Mouse (Mus musculus) erythroblast, embryonic 14.5 days (primary cell): ENCODE results near the gene Dchs2. TPM values are rescaled to one million over a fixed set of nuclear protein-coding genes. Genes with fewer than 3 reads are reported as not detected.

Source experiments
- H3K27me3 ChIP-seq: 2 replicates; pipeline ENCODE4 v1.6.1; 2012; ENCODE audit warnings: inconsistent platforms; ENCODE audit not compliant: control insufficient read depth
- H3K36me3 ChIP-seq: 2 replicates; pipeline ENCODE4 v1.6.1; 2012; ENCODE audit warnings: mild to moderate bottlenecking, inconsistent platforms; ENCODE audit not compliant: control insufficient read depth
- H3K4me1 ChIP-seq: 2 replicates; pipeline ENCODE4 v1.6.1; 2012; ENCODE audit warnings: inconsistent platforms; ENCODE audit not compliant: control insufficient read depth
- H3K4me3 ChIP-seq: replicated peaks from 2 replicates; pipeline ENCODE3; 2012; ENCODE audit warnings: moderate library complexity, mild to moderate bottlenecking, inconsistent platforms
- H3K9me3 ChIP-seq: 2 replicates; pipeline ENCODE4 v1.6.1; 2012; ENCODE audit warnings: low read length, inconsistent platforms, mixed read lengths; ENCODE audit not compliant: control insufficient read depth
- GATA1 ChIP-seq: IDR thresholded peaks from 2 replicates; pipeline ENCODE4 v1.6.1; 2012; ENCODE audit warnings: low read length, inconsistent platforms, mixed read lengths
- TAL1 ChIP-seq: IDR thresholded peaks from 3 replicates; pipeline ENCODE4 v1.6.1; 2012; ENCODE audit warnings: low read length, inconsistent platforms, mixed read lengths
- polyA plus RNA-seq: library from polyadenylated mRNA; stranded (reverse); fragments of >175 nt; gene quantifications from 2 replicates; pipeline ENCODE4 v1.2.3, GENCODE M21; 2012

Gene Dchs2
- polyA plus RNA-seq, 1 experiment: under 0.01 TPM

DNA sequence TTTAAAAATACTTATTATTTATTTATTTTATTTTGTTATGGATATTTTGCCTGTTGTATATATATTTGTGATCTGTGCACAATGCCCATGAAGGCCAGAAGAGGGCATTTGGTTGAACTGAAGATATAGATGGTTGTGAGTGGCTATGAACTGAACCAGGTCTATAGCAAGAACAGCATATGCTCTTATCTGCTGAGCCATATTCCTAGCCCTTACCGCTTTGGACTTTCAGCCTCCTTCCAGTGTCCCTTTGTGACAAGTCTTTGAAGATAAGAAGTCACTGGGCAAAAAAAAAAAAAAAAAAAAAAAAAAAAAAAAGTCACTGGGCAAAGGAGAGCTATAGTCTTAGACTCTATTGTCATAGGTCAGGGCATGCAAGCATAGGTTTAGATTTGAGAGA, 163.2 kb downstream of the Dchs2 start:
- TF ChIP-seq TAL1: no peak
- TF ChIP-seq GATA1: no peak
- no peak overlapping the region for H3K4me3 ChIP-seq
- no peaks in the 10 kb centered on the region for H3K36me3 ChIP-seq
- H3K27me3 ChIP-seq: no peaks in the 10 kb centered on the region
- H3K4me1 ChIP-seq: no peaks in the 10 kb centered on the region
- H3K9me3 ChIP-seq: no peaks in the 10 kb centered on the region

DNA sequence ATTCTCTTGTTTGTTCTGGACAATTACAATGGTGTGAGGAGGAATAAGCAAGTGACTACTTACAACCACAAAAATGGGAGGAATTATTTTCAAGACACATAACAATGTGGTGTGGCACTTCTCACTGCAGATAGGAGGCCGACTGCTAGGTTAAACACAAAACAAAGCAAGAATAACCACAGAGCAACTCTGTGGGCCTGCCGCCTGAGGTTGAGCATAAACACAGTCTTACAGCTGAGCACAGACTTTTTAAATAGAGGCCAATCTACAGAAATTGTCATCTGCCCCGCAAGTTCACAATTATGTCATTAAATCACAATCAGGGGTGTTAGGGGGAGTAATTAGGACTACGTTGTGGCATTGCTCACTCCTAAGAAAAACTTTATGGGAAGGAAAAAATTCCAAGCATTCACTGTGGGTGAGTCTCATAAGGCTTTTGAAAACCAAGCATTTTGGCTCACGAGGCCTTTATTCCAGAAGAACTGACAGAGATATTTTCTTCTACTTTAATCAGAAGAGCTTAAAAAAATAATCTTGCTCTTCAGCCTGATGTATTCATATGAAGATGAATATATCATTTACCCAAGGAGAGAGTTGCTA, 172.1 kb downstream of the Dchs2 start:
- Histone ChIP-seq H3K27me3 (no peaks in the 10 kb centered on the region), H3K4me1 (no peaks in the 10 kb centered on the region), H3K36me3 (no peaks in the 10 kb centered on the region), H3K9me3 (peaks cover 8% of the 10 kb centered on the region; the same call in 1 of the 2 replicates), H3K4me3 (no peak overlapping the region)
- TF ChIP-seq TAL1 (no peak), GATA1 (no peak)

DNA sequence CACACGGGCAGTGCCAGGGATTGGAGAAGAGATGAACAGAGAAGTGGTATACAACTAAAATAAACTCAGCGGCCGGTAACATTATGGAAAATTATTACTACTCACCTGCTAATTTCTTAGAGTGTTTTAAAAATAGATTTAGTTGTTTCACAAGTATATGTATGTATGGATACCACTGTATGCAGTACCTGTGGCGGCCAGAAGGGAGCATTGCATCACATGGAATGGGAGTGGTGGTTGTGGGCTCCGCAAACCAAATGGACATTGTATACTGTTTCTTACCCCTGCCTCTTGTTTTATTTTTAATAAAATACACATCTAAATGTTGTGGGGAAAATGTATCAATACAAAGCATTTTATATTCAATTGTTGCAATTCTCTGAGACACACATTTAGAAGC, 176.1 kb downstream of the Dchs2 start:
- TF ChIP-seq TAL1 (no peak), GATA1 (no peak)
- no peaks in the 10 kb centered on the region for H3K36me3 ChIP-seq
- H3K27me3 ChIP-seq: no peaks in the 10 kb centered on the region
- no peaks in the 10 kb centered on the region for H3K4me1 ChIP-seq
- peaks cover 10% of the 10 kb centered on the region; the same call in 1 of the 2 replicates for H3K9me3 ChIP-seq
- no peak overlapping the region for H3K4me3 ChIP-seq

DNA sequence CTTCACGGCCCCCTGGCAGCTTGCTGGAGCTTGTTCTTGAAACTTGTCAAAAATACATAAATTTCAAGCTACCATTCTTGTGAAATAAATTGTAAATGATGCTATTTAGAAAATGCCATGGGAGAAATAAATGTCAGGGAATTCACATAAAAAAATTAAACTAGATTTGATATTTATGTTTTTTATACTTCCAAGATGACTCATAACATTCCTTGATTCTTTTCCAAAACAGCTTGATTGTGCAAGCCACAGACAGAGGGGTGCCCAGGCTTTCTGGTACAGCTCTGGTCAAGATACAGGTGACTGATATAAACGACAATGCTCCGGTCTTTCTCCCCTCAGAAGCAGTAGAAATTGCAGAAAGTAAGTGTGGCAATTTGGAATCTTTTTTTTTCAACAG, 218.2 kb downstream of the Dchs2 start:
- TF ChIP-seq GATA1 (no peak), TAL1 (no peak)
- H3K36me3 ChIP-seq: no peaks in the 10 kb centered on the region
- no peak overlapping the region for H3K4me3 ChIP-seq
- H3K4me1 ChIP-seq: no peaks in the 10 kb centered on the region
- peaks cover 10% of the 10 kb centered on the region for H3K9me3 ChIP-seq
- no peaks in the 10 kb centered on the region for H3K27me3 ChIP-seq

DNA sequence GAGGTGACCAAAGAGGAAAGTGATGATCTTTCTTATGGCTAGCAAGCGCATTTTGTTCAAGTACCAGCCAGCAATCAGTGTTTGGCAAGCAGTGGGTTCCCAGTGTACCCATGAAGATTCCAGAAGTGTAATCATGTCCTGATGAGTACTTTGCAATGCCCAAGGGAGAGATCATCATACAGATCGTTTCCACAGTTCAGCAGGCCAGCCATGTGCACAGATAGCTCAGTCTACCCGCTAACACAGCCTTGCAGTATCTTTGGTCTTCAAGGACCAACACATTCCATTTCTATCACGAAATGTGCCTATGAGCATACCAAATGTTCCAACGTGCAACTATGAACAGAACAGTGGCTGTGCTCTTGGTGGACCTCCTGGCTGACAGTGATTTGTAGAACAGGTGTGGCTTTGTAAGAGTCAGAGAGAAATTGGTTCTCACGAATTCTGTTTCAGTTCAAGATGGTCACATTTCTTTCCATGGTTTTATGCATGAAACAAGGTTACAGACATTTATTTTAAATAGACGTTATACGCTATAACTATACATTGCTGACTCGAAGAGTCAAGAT, 240.8 kb downstream of the Dchs2 start:
- Histone ChIP-seq H3K9me3 (peaks cover 4% of the 10 kb centered on the region), H3K4me3 (no peak overlapping the region), H3K36me3 (no peaks in the 10 kb centered on the region), H3K4me1 (no peaks in the 10 kb centered on the region), H3K27me3 (no peaks in the 10 kb centered on the region)
- TF ChIP-seq TAL1: no peak
- TF ChIP-seq GATA1: no peak

DNA sequence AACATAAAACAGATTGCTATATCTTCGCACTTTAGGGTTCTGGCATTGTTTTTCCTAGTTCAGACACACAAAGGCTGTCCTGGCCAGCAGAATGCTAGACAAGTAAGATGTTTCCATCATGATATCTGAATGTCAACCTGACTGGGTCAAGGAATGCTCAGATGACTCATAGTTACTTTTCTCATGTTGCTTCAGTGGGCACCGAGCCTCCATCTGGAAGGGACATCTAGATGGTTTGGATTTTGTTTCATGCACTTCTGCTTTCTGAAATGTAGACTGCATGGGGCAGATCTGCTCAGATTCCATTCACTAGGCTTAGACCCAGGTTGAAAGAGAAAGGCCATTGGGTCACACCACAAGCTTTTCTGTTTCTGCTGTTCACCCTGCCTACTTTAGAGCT, 242.1 kb downstream of the Dchs2 start:
- H3K4me3 ChIP-seq: no peak overlapping the region
- H3K36me3 ChIP-seq: no peaks in the 10 kb centered on the region
- H3K4me1 ChIP-seq: no peaks in the 10 kb centered on the region
- peaks cover 4% of the 10 kb centered on the region for H3K9me3 ChIP-seq
- TF ChIP-seq GATA1 (no peak), TAL1 (no peak)
- no peaks in the 10 kb centered on the region for H3K27me3 ChIP-seq

DNA sequence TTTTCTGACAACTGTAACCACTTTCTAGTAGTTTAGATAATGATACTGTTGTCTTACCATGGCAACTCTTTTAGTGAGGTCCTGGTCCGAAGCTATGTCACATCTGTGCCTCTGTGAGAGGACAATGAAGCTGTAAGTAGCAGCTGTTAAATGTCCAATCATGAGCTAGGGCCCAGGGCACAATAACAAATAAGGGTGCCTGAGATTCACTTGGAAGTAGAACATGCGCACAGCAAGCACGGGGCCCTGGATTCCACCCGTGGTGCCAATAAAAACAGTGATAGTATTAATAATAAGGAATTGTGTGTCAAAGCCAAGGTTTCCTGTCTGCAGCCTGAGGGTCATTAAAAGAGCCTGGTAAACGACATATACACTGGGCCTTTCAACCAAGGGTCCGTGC, 246.6 kb downstream of the Dchs2 start:
- no peaks in the 10 kb centered on the region for H3K27me3 ChIP-seq
- H3K4me1 ChIP-seq: no peaks in the 10 kb centered on the region
- no peaks in the 10 kb centered on the region for H3K36me3 ChIP-seq
- no peak for TF ChIP-seq TAL1
- no peak for TF ChIP-seq GATA1
- peaks cover 15% of the 10 kb centered on the region for H3K9me3 ChIP-seq
- no peak overlapping the region for H3K4me3 ChIP-seq

DNA sequence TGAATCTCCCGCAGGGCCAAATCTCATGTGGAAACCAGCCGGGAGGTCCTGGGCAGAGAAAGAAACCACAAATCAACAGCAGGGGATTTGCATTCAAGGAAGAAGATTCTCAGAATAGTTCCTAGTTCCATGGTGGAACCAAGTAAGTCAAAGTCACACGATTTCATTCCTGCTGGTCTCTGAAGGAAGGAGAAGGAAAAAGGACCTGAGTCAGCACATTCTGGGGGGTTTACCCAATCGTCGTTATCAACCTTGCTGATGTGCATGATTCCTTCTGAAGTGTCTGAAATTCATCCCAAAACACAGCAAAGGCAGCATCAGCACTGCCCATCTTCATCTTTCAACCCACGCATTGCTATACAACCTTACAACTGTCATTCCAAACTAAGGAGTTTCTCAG, 249.1 kb downstream of the Dchs2 start:
- no peaks in the 10 kb centered on the region for H3K27me3 ChIP-seq
- no peaks in the 10 kb centered on the region for H3K36me3 ChIP-seq
- H3K4me1 ChIP-seq: no peaks in the 10 kb centered on the region
- no peak overlapping the region for H3K4me3 ChIP-seq
- H3K9me3 ChIP-seq: peaks cover 15% of the 10 kb centered on the region
- TF ChIP-seq GATA1: no peak
- TF ChIP-seq TAL1: no peak

Other genes with a start within 250 kb of the Dchs2 start
- gene Lrat, start 224.0 kb upstream of the Dchs2 start, polyA plus RNA-seq: not detected in 2 replicates
- 0.06 TPM in 1 of 2 replicates, not detected in the other for gene Fgg, start 120.2 kb upstream of the Dchs2 start, polyA plus RNA-seq
- gene Fga, start 101.9 kb upstream of the Dchs2 start, polyA plus RNA-seq: 0.16 and 0.37 TPM in 2 replicates
- gene Fgb, start 78.1 kb upstream of the Dchs2 start, polyA plus RNA-seq: 0.03 and 0.04 TPM in 2 replicates
- gene Plrg1, start 72.4 kb upstream of the Dchs2 start, polyA plus RNA-seq: 0.37 and 0.80 TPM in 2 replicates